Mouse (Mus musculus) thymus, adult 2 months (tissue): ENCODE results near the gene Cyren. TPM values are rescaled to one million over a fixed set of nuclear protein-coding genes. Genes with fewer than 3 reads are reported as not detected.

ENCODE experiments used
- DNase-seq: peaks from one replicate; pipeline ENCODE4 v3.0.0; 2021
- H3K27ac ChIP-seq: fragments of 200-500 bp; 2 replicates; pipeline ENCODE4 v1.5.1; 2012; ENCODE audit warnings: low read length, control low read depth; ENCODE audit not compliant: control insufficient read depth, insufficient read depth
- H3K27me3 ChIP-seq: fragments of 200-500 bp; 2 replicates; pipeline ENCODE4 v1.6.1; 2012; ENCODE audit warnings: mild to moderate bottlenecking, low read length, moderate library complexity, mixed read lengths; ENCODE audit not compliant: control insufficient read depth, insufficient read depth
- H3K36me3 ChIP-seq: fragments of 200-500 bp; 2 replicates; pipeline ENCODE4 v1.6.1; 2012; ENCODE audit warnings: mild to moderate bottlenecking, low read length, moderate library complexity; ENCODE audit not compliant: control insufficient read depth, insufficient read depth
- H3K4me1 ChIP-seq: fragments of 200-500 bp; replicated peaks from 2 replicates; pipeline ENCODE4 v1.6.1; 2012; ENCODE audit warnings: low read length; ENCODE audit not compliant: control insufficient read depth, insufficient read depth
- H3K4me3 ChIP-seq: fragments of 200-500 bp; 2 replicates; pipeline ENCODE4 v1.5.1; 2012; ENCODE audit warnings: mild to moderate bottlenecking, low read length, control low read depth, moderate library complexity; ENCODE audit not compliant: control insufficient read depth, insufficient read depth
- CTCF ChIP-seq: fragments of 200-500 bp; IDR thresholded peaks from 2 replicates; pipeline ENCODE4 v1.5.1; 2012; ENCODE audit warnings: mild to moderate bottlenecking, control low read depth, low read length, moderate library complexity, borderline replicate concordance; ENCODE audit not compliant: control insufficient read depth, poor library complexity, insufficient read depth; ENCODE audit errors: extremely low read depth
- POLR2A ChIP-seq: fragments of 200-500 bp; IDR thresholded peaks from 2 replicates; pipeline ENCODE4 v1.6.1; 2012; ENCODE audit warnings: mild to moderate bottlenecking, low read length, control low read depth, moderate library complexity; ENCODE audit not compliant: control insufficient read depth, poor library complexity, insufficient read depth; ENCODE audit errors: extremely low read depth
- WGBS: fragments of 180-500 bp; shearing (Covaris S2); methylation state at CpG from one replicate; pipeline ENCODE4 v1.1.7; 2018; 5-methylcytosine and 5-hydroxymethylcytosine counted together
- polyA plus RNA-seq: library from polyadenylated mRNA; depleted of rRNA; stranded (reverse); fragments of >200 nt; gene quantifications from 2 replicates; pipeline ENCODE4 v1.2.3, GENCODE M21; 2012

Gene Cyren
- polyA plus RNA-seq, 1 experiment = 20.1 TPM

- no peak for DNase-seq
- peaks cover 6% of the 10 kb centered on the region for H3K4me1 ChIP-seq
- no peaks in the 10 kb centered on the region for H3K27me3 ChIP-seq
- peaks cover 59% of the 10 kb centered on the region for H3K36me3 ChIP-seq
- TF ChIP-seq POLR2A (no peak), CTCF (no peak)
- H3K4me3 ChIP-seq = no peak overlapping the region
- no peak overlapping the region for H3K27ac ChIP-seq
- 57% methylated on average over 9 of the region's 9 CpGs for WGBS
Observed at GRCm38 (mm10) chr6:34901911-34902444, 24.1 kb upstream of the Cyren start.

- H3K4me1 ChIP-seq = peaks cover 6% of the 10 kb centered on the region
- H3K27ac ChIP-seq = no peak overlapping the region
- no peak for TF ChIP-seq POLR2A
- TF ChIP-seq CTCF = no peak
- H3K27me3 ChIP-seq = no peaks in the 10 kb centered on the region
- no peak for DNase-seq
- no peak overlapping the region for H3K4me3 ChIP-seq
- peaks cover 55% of the 10 kb centered on the region for H3K36me3 ChIP-seq
- WGBS = 98% methylated on average over 2 of the region's 2 CpGs
Observed at GRCm38 (mm10) chr6:34900990-34901389, 23.1 kb upstream of the Cyren start.

- Histone ChIP-seq H3K36me3 (peaks cover 60% of the 10 kb centered on the region), H3K4me3 (no peak overlapping the region), H3K4me1 (peaks cover 6% of the 10 kb centered on the region), H3K27me3 (no peaks in the 10 kb centered on the region), H3K27ac (no peak overlapping the region)
- WGBS = 96% methylated on average over 2 of the region's 2 CpGs
- DNase-seq = no peak
- TF ChIP-seq CTCF = no peak
- no peak for TF ChIP-seq POLR2A
Observed at GRCm38 (mm10) chr6:34899127-34899526, 21.3 kb upstream of the Cyren start.

GRCm38 (mm10) chr6:34896168-34896780, 18.4 kb upstream of the Cyren start:
- no peaks in the 10 kb centered on the region for H3K27me3 ChIP-seq
- TF ChIP-seq CTCF (no peak), POLR2A (no peak)
- no peak overlapping the region for H3K4me3 ChIP-seq
- no peaks in the 10 kb centered on the region for H3K4me1 ChIP-seq
- peaks cover 44% of the 10 kb centered on the region for H3K36me3 ChIP-seq
- no peak for DNase-seq
- no peak overlapping the region for H3K27ac ChIP-seq
- 94% methylated on average over 16 of the region's 16 CpGs for whole genome bisulfite sequencing

GRCm38 (mm10) chr6:34895569-34895968, 17.7 kb upstream of the Cyren start:
- WGBS = over 99% methylated on average over 7 of the region's 7 CpGs
- no peak overlapping the region for H3K4me3 ChIP-seq
- DNase-seq = no peak
- H3K27me3 ChIP-seq = no peaks in the 10 kb centered on the region
- H3K36me3 ChIP-seq = peaks cover 40% of the 10 kb centered on the region
- no peak for TF ChIP-seq CTCF
- TF ChIP-seq POLR2A = no peak
- H3K4me1 ChIP-seq = no peaks in the 10 kb centered on the region
- H3K27ac ChIP-seq = no peak overlapping the region

- 98% methylated on average over 4 of the region's 4 CpGs for WGBS
- peaks cover 24% of the 10 kb centered on the region for H3K36me3 ChIP-seq
- DNase-seq = no peak
- H3K27me3 ChIP-seq = no peaks in the 10 kb centered on the region
- H3K27ac ChIP-seq = no peak overlapping the region
- TF ChIP-seq POLR2A = no peak
- no peak for TF ChIP-seq CTCF
- H3K4me1 ChIP-seq = no peaks in the 10 kb centered on the region
- H3K4me3 ChIP-seq = no peak overlapping the region
Observed at GRCm38 (mm10) chr6:34889185-34889584, 11.3 kb upstream of the Cyren start.
